Mouse (Mus musculus): ENCODE data around the gene Zp2.

DNA sequence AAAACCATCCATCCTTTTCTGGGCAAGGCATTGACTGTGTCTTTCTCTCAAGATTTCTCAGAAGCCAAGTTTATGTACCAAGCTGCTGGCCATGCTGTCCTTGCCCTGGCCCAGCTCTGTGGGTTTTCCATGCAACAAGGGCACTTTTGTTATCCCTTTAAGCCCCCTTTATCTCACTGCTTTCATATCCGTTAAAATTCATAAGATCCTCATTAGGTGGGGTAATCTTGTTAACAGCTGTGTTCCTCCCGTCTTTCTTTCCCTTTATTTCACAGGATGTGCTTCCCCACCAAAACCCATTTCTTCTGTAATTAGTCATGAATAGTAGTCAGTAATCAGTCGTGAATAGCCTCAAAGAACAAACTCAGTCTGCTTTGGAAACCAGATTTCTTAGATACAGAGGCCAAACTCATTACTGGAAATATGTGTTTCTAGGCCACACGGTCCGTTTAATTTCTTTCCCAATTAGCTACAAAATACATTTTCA lies 12.5 kb upstream of the Zp2 start:
- TF ChIP-seq POLR2A (IDR thresholded peaks at IDR 0.05; ENCODE audit: extremely low read depth, insufficient read depth, low read length), result no peak
- no peak for TF ChIP-seq CTCF (IDR thresholded peaks at IDR 0.05; ENCODE audit: low read depth, low read length)

All from liver, adult 2 months (tissue).